Mouse (Mus musculus) ES-E14 (cell line): Measurements from ENCODE around the gene Lrch3. TPM values are rescaled to one million over a fixed set of nuclear protein-coding genes. Genes with fewer than 3 reads are reported as not detected.

Experiments
- DNase-seq: peaks from one replicate; pipeline ENCODE4 v3.0.0-alpha.2; 2013; ENCODE audit warnings: low read depth, low spot score
- H3K27ac ChIP-seq: 2 replicates; pipeline ENCODE4 v1.5.1; 2012; ENCODE audit warnings: low read depth, mild to moderate bottlenecking, low read length, moderate library complexity, mixed read lengths; ENCODE audit not compliant: poor library complexity, insufficient read depth, severe bottlenecking
- H3K36me3 ChIP-seq: 2 replicates; pipeline ENCODE4 v1.6.1; 2012; ENCODE audit warnings: mild to moderate bottlenecking, low read length, moderate library complexity, mixed read lengths; ENCODE audit not compliant: control insufficient read depth, poor library complexity, insufficient read depth, severe bottlenecking
- H3K4me1 ChIP-seq, 2 experiments: fragments of 150-350 bp in 1 of 2; sonication (generic) in 1 of 2; 2 replicates each; pipeline ENCODE4 v1.6.1; 2012; ENCODE audit warnings: low read length in 2 of 2, mild to moderate bottlenecking in 1 of 2, mixed read lengths in 1 of 2; ENCODE audit not compliant: control insufficient read depth in 2 of 2, insufficient read depth in 2 of 2, poor library complexity in 1 of 2
- H3K4me3 ChIP-seq, 2 experiments: fragments of 150-350 bp in 1 of 2; sonication (generic) in 1 of 2; 2 replicates each; pipeline ENCODE4 v1.5.1; 2012; ENCODE audit warnings: low read length in 2 of 2, low read depth in 1 of 2, mild to moderate bottlenecking in 1 of 2, mixed read lengths in 1 of 2; ENCODE audit not compliant: insufficient read depth in 1 of 2, poor library complexity in 1 of 2, severe bottlenecking in 1 of 2
- H3K9ac ChIP-seq: 2 replicates; pipeline ENCODE4 v1.6.1; 2012; ENCODE audit warnings: low read depth, mild to moderate bottlenecking, low read length, mixed read lengths; ENCODE audit not compliant: poor library complexity, insufficient read depth, severe bottlenecking
- H3K9me3 ChIP-seq: fragments of 150-350 bp; sonication (generic); 2 replicates; pipeline ENCODE4 v1.6.1; 2012; ENCODE audit warnings: low read depth, mild to moderate bottlenecking, low read length; ENCODE audit not compliant: control insufficient read depth, insufficient read depth
- CHD2 ChIP-seq: IDR thresholded peaks from 2 replicates; pipeline ENCODE4 v1.6.1; 2014; ENCODE audit warnings: mild to moderate bottlenecking, low read depth, low read length, inconsistent platforms
- HCFC1 ChIP-seq: IDR thresholded peaks from 2 replicates; pipeline ENCODE4 v1.6.1; 2012; ENCODE audit warnings: low read length, inconsistent platforms, borderline replicate concordance; ENCODE audit not compliant: insufficient read depth
- MAFK ChIP-seq: IDR thresholded peaks from 2 replicates; pipeline ENCODE4 v1.6.1; 2014; ENCODE audit warnings: mild to moderate bottlenecking, low read depth, low read length, inconsistent platforms; ENCODE audit not compliant: insufficient read depth
- ZC3H11A ChIP-seq: IDR thresholded peaks from 2 replicates; pipeline ENCODE4 v1.6.1; 2012; ENCODE audit warnings: low read depth, mild to moderate bottlenecking, inconsistent platforms, low read length, borderline replicate concordance
- ZNF384 ChIP-seq: IDR thresholded peaks from 2 replicates; pipeline ENCODE4 v1.6.1; 2012; ENCODE audit warnings: low read depth, low read length, inconsistent platforms
- in situ Hi-C, 2 experiments: fragments of 600-800 bp; cut with MboI; formaldehyde crosslinking; loops; one replicate each; pipeline ENCODE4 v1.15.1; 2025; ENCODE audit warnings: low sequenced_read_pairs in 2 of 2, inconsistent platforms in 1 of 2; ENCODE audit not compliant: unreplicated experiment in 2 of 2
- total RNA-seq: library from RNA; depleted of rRNA; stranded (reverse); fragments of 300-350 nt; gene quantifications from 2 replicates; pipeline ENCODE4 v1.2.3, GENCODE M21; 2012

The Lrch3 gene
- total RNA-seq, 1 experiment = 11.0 TPM

GRCm38 (mm10) chr16:32992158-32992557 lies 78.3 kb downstream of the Lrch3 start:
- no peak for DNase-seq
- peaks cover 7% of the 10 kb centered on the region; the same call in 1 of the 2 replicates for H3K36me3 ChIP-seq
- in situ Hi-C loops = no loop called here

GRCm38 (mm10) chr16:33005216-33005615 lies 91.3 kb downstream of the Lrch3 start:
- in situ Hi-C loops = no loop called here
- Histone ChIP-seq H3K27ac (no peak overlapping the region), H3K4me3 (no peak overlapping the region), H3K4me1 (no peaks in the 10 kb centered on the region), H3K9ac (no peak overlapping the region), H3K36me3 (peaks cover 12% of the 10 kb centered on the region), H3K9me3 (no peaks in the 10 kb centered on the region)
- no peak for DNase-seq
- TF ChIP-seq HCFC1 (no peak), ZC3H11A (no peak), ZNF384 (no peak), CHD2 (no peak), MAFK (no peak)

More at GRCm38 (mm10) chr16:32992158-32992557, 78.3 kb downstream of the Lrch3 start:
- H3K4me3 ChIP-seq = no peak overlapping the region
- H3K9ac ChIP-seq = no peak overlapping the region
- TF ChIP-seq HCFC1 (no peak), ZNF384 (no peak), ZC3H11A (no peak), CHD2 (no peak), MAFK (no peak)
- no peaks in the 10 kb centered on the region for H3K9me3 ChIP-seq
- no peaks in the 10 kb centered on the region for H3K4me1 ChIP-seq
- no peak overlapping the region for H3K27ac ChIP-seq

GRCm38 (mm10) chr16:33006888-33007287 lies 93.0 kb downstream of the Lrch3 start:
- no peaks in the 10 kb centered on the region for H3K4me1 ChIP-seq
- peaks cover 14% of the 10 kb centered on the region for H3K36me3 ChIP-seq
- no peaks in the 10 kb centered on the region for H3K9me3 ChIP-seq
- DNase-seq = no peak
- TF ChIP-seq CHD2 = no peak
- no peak for TF ChIP-seq MAFK
- TF ChIP-seq ZNF384 = no peak
- TF ChIP-seq HCFC1 = no peak
- no peak for TF ChIP-seq ZC3H11A
- no peak overlapping the region for H3K27ac ChIP-seq
- H3K4me3 ChIP-seq = no peak overlapping the region
- in situ Hi-C loops = no loop called here
- H3K9ac ChIP-seq = no peak overlapping the region

GRCm38 (mm10) chr16:33007436-33007835 lies 93.5 kb downstream of the Lrch3 start:
- H3K4me1 ChIP-seq = 0 out of 4 replicates have a peak, but pooled peaks cover 0 to 4% of the 10 kb centered on the region in 2 experiments
- H3K27ac ChIP-seq = no peak overlapping the region
- in situ Hi-C loops = no loop called here
- H3K4me3 ChIP-seq = no peak overlapping the region
- TF ChIP-seq MAFK = no peak
- no peak for TF ChIP-seq ZNF384
- no peak for TF ChIP-seq CHD2
- no peak for TF ChIP-seq HCFC1
- TF ChIP-seq ZC3H11A = no peak
- no peak overlapping the region for H3K9ac ChIP-seq
- H3K36me3 ChIP-seq = peaks cover 14% of the 10 kb centered on the region
- H3K9me3 ChIP-seq = no peaks in the 10 kb centered on the region
- no peak for DNase-seq
